Mouse (Mus musculus) neural tube, embryonic 10.5 days (tissue): ENCODE measurements at regions not wholly inside any gene's neighbourhood (a gene's known extent, or its start where the extent isn't known, plus 50 kb on each side); places are given as distances from the start of the nearest gene placed in this dataset.

ENCODE experiments used
- DNase-seq: peaks from one replicate; pipeline ENCODE4 v3.0.0-alpha.2; 2017; ENCODE audit warnings: low spot score; ENCODE audit errors: extremely low spot score

GRCm38 (mm10) chr5:75829850-75830625 lies 148.2 kb downstream of the Kdr start:
- no peak for DNase-seq

GRCm38 (mm10) chr5:75828332-75828731 lies 149.9 kb downstream of the Kdr start:
- no peak for DNase-seq

GRCm38 (mm10) chr5:75826283-75827098 lies 151.8 kb downstream of the Kdr start:
- DNase-seq, result no peak

GRCm38 (mm10) chr5:75825576-75825975 lies 152.7 kb downstream of the Kdr start:
- DNase-seq, result no peak

GRCm38 (mm10) chr5:75824660-75825059 lies 153.6 kb downstream of the Kdr start:
- no peak for DNase-seq

- no peak for DNase-seq
Measured at GRCm38 (mm10) chr5:75823646-75824045, 154.6 kb downstream of the Kdr start.

- DNase-seq, result no peak
Measured at GRCm38 (mm10) chr5:75817396-75817795, 160.9 kb downstream of the Kdr start.

GRCm38 (mm10) chr5:75814393-75814984 lies 163.8 kb downstream of the Kdr start:
- DNase-seq, result no peak

GRCm38 (mm10) chr5:75812686-75813085 lies 165.6 kb downstream of the Kdr start:
- no peak for DNase-seq

GRCm38 (mm10) chr5:75808551-75809332 lies 169.5 kb downstream of the Kdr start:
- DNase-seq, result no peak

GRCm38 (mm10) chr5:75805011-75805410 lies 173.2 kb downstream of the Kdr start:
- DNase-seq, result no peak

GRCm38 (mm10) chr5:75804340-75804739 lies 173.9 kb downstream of the Kdr start:
- no peak for DNase-seq

GRCm38 (mm10) chr5:75803012-75803411 lies 175.2 kb downstream of the Kdr start:
- no peak for DNase-seq

- DNase-seq, result no peak
Measured at GRCm38 (mm10) chr5:75800040-75800989, 177.9 kb downstream of the Kdr start.

- no peak for DNase-seq
Measured at GRCm38 (mm10) chr5:75799627-75800026, 178.6 kb downstream of the Kdr start.

GRCm38 (mm10) chr5:75793184-75793583 lies 185.1 kb downstream of the Kdr start:
- DNase-seq, result no peak

GRCm38 (mm10) chr5:75791738-75792137 lies 186.5 kb downstream of the Kdr start:
- no peak for DNase-seq

GRCm38 (mm10) chr5:75788087-75788486 lies 190.2 kb downstream of the Kdr start:
- no peak for DNase-seq

GRCm38 (mm10) chr5:75786196-75786595 lies 192.1 kb downstream of the Kdr start:
- DNase-seq, result no peak

- DNase-seq, result no peak
Measured at GRCm38 (mm10) chr5:75784998-75785593, 193.2 kb downstream of the Kdr start.
